Mouse (Mus musculus): ENCODE data around the gene Dmac2. TPM values are rescaled to one million over a fixed set of nuclear protein-coding genes. Genes with fewer than 3 reads are reported as not detected.
A peak's percentile ranks its signal among the peaks of the same experiment; 100 is the strongest.
"Not testable (repeated sequence)": the region's sequence is repeated elsewhere in the genome, so short reads cannot be mapped to it uniquely, and the experiment has no call there.

Dmac2 gene
- 10 to 100 TPM; 57.8 to 63.3 (median 59.6) TPM for total RNA-seq (2022)

DNA sequence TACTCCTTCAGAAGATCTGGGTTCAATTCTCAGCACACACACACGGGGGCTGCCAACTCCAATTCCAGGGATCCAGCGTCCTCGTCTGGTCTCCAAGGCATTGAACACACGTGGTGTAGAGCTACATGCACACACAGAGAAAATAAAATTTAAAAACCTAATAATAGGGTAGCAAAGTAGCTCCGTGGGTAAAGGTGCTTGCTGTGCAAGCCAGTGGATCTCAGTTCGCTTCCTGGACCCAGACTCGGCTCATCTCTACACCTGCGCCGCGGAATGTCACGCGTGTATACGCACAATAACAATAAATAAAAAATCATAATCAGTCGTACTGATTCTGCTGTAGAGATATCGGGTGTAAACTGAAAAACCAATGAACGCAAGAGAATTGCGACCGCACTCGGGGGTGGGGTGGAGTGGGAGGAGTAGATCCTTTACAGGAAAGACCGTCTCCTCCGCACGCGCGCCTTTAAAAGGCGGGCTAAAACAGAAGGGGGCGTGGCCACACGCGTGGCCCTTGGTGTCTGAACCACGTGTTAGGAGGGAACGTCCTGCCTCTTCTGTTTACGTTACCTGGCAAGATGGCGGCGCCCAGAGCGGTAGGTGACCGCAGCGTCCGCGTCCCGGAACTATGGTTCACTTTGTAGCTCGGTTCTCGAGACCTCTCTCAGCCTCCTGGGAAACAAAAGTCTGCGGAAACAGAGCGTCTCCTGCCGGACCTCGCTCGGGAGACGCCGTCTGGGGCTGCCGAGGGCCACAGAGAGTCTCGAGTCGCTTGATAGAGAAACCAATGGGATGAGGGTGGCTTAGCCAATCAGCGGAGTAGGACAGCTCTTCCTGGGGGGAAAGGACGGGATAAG lies at the start of gene Dmac2:
Gene Dmac2, plus strand, starts transcription at position 550 of the 857 bp plus-strand sequence.
- DNase-seq (ENCODE audit: low spot score), result peak; percentile 93

DNA sequence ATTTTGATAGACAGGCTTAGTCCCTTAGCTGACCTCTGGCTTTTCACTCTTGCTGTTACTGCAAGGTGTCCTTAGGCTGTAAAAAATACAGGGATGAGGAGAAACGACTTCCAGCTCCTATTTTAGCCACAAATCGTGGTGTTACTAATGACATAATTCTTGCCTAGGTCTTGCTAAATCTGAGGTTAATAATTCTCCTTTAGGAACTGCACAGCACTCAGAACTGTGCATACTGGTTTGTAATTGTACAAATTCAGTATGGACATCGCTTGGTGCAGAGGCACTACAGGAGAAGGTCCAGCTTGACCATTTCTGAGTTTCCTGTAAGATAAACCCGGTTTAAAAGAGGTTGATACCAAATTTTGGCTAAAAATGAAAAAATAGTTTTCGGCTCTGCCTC lies 45.4 kb upstream of the Dmac2 start:
- not testable (repeated sequence) for DNase-seq (ENCODE audit: low spot score)

DNA sequence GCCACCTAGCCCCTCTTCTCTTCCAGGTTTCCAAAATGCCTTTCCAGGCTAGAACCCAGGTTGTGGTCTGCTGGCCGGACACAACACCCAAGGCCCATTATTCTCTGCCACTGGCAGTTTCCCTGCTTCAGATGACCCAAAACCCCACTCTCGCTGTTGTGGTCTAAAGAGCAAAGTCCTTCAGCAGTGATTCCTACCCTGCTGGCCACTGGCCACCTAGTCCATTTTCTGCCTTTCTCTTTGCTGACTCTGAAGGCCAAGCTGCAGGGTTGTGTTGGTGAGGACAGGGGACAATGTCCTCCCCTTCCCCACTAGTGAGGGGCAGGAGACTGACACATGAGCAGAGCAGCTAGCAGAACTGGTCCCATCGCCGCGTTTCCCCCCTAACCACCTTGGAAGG lies 44.1 kb upstream of the Dmac2 start:
- no peak for DNase-seq (ENCODE audit: low spot score)

DNA sequence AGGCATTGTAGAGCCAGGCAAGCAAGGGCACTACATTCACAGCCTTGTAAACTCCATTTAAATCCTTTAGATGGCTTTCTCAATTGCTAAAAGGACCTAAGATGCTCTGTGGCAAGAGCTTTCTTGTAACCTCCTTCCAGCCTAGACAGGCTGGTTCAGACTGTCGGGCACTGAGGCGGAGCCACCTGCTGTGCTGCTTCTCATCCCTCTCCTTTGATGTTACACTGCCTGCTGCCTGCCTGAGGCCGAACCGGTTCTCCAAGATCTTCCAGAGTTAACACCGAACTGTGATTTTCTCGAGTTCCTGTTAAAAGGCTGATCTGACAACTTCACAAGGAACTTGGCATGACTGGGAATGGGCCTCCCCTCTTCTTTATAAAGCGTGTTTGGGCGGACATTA lies 43.3 kb upstream of the Dmac2 start:
- DNase-seq (ENCODE audit: low spot score), result no peak

DNA sequence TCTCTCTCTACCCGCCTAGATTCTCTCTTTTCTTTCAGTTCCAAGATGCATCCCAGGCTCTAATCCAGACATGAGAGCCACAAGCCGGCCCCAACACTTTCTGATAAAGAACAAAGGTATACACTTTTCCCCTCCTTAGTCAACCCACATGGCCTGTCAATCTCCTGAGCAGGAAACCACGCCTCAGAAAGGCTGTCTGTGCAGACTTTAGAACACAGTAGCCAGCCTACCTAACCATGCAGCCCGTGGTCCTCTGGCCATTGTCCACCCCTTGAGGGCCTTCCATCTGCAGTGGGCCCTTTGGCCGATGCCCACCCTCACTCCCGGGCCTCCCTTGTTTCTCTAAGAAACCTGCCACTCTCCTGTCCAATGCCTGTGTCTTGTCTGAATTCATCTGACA lies 42.9 kb upstream of the Dmac2 start:
- DNase-seq (ENCODE audit: low spot score), result not testable (repeated sequence)

DNA sequence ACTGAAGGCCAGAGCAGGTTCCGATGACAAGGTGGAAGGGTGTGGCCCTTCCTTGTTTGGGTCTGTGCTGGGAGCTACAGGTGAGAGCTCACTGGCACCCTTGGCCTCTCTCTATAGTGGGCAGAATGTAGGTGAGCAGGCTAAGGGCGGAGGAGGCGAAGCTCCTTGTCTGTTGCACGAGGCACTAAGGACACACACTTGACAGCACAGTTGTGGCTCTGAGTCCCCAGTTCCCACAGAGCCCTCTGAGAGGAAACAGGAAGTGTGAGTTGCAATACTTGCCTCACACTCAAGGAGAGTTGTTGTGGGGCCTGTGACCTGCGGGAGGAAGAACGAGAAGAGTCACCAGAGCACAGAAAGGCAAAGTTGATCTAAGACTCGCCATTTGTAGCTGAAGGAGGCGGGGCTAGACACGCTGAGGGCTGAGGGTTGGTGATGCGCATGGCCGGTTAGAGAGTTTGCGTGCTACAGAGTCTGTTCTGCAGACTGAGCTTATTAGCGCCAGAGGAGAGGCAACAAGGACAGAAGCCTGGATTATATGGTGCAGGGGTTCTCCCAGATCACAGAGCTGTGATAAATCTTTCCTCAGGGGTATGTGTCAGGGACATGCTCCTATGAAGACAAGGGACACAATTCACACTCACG lies 42.3 kb upstream of the Dmac2 start:
- not testable (repeated sequence) for DNase-seq (ENCODE audit: low spot score)

DNA sequence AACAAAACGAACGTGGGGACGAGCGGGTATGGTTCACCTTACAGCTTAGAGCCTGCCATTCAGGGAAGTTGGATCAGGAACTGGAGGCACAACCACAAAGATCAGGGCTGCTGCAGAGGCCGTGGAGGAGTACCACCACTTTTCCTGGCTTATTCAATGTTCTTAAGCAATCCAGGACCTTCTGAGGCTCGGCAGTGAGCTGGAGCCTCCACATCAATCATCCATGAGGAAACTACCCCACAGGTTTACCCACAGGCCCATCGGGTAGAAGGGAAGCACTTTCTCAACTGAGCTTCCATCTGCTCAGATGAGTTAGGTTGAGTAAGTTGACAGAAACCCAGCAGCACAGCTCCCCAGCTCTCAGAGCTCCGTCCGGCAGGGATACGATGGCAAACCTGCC lies 39.8 kb upstream of the Dmac2 start:
- no peak for DNase-seq (ENCODE audit: low spot score)

DNA sequence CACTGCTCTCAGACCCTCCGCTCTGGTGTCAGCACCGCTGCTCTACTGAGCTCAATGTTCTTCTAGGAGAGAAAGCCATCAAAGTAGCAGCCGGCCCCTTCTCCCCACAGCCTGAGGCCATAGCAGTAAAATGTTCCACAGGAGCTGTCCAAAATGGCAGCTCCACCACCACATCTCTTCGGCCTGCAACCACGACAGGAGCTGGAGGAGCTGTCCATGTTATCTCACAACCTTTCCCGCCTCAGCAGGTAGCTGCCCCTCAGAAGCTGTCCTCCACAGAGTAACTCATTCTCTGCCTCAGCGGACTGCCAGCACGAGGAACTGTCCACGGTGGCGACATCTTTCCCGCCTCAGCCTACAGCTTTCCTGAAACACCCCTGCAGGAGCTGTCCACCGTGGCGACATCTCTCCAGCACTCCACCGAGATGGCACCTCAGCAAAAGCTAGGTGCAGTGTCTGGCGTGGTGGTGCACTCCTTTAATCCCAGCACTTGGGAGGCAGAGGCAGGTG lies 36.9 kb upstream of the Dmac2 start:
- no peak for DNase-seq (ENCODE audit: low spot score)

DNA sequence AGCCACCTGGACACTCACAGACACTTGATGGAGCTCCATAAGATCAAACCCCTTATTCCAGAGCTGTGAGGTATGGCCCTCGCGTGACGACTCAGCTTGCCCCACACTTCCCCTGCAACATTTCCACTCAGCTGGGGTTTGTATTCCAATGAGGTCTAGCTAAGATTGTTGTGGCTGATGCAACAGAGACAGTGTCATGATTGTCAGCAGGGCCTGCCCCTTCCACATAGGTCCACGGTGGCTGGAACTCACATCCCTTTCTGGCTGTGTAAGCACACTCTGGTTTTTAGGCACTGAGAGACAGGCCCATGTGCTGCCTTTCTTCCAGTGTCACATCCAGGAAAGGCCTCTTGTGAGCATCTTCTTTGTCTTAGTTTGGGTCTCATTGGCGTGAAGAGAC lies 34.6 kb upstream of the Dmac2 start:
- DNase-seq (ENCODE audit: low spot score), result no peak

DNA sequence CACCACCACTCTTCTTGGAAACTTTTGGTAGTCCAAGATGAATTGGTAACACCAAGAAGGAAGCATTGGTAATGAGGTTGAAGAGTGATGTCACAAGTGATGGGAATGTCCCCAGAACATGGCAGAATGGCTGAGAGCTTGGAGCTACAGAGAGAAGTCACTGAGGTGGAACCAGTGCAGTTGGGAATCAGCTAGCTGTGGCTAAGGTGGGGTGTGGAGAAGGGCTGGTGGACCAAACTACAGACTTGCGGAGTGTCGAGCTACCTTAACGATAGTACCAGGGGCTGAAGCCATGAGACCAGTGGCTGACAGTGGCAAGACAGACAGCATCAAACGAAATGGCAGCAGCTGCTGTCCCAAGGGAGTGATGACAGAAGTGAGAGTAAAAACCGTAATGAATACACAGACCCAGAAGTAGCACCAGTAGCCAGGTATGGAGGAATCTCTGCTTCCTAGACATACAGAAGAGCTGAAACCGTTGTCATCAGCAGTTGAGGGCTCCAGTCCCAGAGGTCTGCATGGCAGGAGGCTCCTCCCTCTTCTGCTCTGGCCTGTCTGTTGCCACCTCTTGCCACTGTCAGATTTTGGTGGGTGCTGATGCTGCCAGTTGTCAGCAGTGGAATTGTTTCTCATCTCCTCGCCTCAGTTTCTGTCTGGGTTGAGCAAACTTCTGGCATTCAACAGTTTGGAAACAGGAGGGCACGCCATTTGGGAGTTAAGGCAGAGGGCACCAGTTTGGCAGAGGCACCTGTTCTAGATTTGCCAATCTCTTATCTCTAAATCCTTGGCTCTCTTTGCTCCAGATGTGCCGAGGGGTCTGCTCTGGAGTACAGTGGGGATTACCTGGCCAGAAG lies 33.6 kb upstream of the Dmac2 start:
- no peak for DNase-seq (ENCODE audit: low spot score)

DNA sequence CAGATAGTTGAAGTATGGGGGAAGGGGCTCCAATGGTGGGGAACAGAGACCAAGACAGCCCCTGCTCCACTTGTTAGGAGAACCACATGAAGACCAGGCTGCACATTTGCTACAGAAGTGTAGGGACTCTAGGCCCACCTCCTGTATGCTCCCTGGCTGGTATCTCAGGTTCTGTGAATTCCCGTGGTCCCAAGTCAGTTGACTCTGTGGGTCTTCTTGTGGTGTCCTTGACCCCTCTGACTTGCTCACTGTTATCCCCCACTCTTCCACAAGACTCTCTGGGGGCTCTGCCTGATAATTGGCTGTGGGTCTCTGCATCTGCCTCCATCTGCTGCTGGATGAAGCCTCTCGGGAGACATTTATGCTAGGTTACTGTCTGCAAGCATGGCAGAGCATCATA lies 28.0 kb upstream of the Dmac2 start:
- DNase-seq (ENCODE audit: low spot score), result no peak

DNA sequence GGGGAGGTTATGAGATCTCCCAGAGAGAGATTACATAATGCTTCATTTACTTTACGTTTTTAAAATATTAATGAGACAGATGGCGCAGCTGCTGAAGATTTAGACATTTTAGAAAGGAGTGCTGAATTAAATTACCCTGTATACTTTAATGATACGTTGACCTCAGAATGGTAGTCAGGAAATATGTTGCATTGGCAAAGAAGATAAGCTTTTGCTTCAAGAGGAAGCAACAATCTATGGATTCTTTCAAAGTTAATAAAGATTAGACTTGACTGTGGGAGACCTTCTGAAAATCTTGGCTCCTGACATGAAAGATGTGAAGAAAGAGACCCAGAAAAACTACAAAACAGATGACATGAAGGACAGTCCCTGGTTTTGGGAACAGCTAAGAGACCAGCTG lies 25.4 kb upstream of the Dmac2 start:
- no peak for DNase-seq (ENCODE audit: low spot score)

DNA sequence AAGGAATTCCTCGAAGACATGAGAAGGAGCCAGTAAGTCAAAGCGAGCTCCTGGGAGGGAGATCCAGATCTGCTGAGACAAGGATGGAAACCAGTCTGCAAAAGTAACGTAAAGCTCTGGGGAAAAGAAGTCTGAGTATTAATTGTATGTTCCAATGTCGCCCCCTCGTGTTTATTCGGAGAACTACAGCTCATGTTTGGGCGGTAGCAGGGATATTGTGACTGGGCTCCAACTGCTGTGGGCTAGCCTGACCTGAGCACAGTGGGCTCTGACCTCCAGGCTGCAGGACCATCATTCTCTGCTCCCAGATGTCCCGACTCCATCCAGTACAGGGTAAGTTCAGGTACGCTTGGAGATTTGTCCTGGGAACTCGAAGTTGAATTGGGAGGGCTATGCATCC lies 19.6 kb upstream of the Dmac2 start:
- peak; percentile 79 for DNase-seq (ENCODE audit: low spot score)

DNA sequence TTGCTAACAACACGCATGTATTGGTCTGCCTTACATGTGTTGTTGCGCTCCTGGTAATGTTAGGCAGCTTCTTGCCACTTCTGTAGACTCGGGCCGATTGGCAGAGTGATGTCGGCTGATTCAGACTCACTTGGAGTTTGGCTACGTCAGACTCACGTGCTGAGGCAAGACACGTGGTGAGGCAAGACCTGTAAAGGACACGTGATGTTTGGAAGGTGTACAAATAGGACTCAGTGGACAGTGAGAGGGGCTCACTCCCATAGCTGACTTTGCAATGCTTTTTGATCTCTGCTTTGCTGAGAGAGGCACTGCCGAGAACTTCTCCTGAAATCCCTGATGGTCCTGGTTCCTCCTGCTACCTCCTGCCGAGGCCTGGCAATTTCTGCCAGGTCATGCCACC lies 18.5 kb upstream of the Dmac2 start:
- DNase-seq (ENCODE audit: low spot score), result no peak

DNA sequence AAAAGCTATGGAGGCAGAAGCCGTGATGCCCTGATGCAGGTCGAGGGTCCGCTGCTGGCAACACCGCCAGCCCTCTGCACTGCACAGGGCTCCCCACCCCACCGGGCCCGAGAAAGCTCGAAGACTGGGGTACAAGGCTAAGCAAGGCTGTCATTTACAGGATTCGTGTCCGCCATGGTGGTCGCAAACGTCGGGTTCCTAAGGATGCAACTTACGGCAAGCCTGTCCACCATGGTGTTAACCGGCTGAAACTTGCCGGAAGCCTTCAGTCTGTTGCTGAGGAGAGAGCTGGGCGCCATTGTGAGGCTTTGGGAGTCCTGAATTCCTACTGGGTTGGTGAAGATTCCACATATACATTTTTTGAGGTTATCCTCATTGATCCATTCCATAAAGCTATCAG lies 17.9 kb upstream of the Dmac2 start:
- no peak for DNase-seq (ENCODE audit: low spot score)

DNA sequence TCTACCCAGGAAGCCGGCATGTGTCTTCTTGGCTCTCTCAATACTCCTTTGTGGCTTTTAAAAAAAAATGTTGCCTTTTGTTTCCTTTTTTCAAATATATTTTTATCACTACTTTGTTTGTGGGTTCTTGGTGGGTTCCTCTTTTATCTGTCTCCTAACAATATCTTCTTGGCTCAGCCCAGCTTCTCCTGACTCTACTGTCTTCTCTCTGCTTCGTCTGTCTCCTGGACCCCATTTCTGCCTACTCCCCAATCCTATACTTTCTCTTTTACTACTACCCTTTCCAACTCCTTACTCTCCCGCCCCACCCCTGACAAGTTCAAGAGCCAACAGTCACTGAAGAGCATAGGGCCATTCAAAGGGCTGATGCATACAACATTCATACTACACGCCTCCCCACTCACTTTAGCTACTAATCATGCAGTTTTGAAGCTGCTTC lies 12.6 kb upstream of the Dmac2 start:
- no peak for DNase-seq (ENCODE audit: low spot score)

DNA sequence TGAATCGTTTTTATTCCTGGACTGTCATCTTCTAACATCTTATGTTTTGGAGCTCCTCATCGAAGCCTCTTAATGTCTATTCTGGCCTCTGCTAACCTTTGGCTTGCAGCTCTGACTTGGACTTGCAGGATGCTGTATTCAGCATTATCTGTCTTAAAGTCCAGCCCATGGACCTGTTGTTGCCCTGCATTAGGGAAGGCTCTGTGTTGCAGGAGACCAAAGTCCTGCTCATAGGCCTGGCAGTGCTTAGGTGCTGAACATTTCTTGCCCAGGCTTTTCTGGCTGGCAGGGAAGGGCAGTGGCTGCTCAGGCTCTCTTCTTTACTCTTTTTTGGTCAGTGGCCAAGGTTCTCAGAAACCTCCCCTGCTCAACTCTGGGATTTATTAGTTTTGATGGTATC lies 12.0 kb upstream of the Dmac2 start:
- no peak for DNase-seq (ENCODE audit: low spot score)

DNA sequence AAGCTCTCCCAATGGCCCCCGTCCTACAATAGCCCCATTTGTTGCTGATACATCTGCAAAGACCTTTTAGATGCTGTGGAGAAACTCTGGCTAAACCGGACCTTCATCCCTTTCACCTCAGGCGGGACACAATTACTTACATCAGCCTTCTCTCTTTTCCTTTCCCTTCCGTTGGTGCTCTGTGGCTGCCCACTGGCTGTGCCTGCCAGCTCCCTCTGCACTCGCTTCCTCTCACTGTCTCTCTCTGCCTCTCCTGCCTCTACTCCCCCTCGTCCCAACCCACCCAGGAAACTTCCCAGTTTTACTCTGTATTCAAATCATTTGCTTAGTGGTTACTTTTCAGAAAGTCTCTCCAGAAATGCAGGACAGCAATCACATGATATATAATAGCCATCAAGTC lies 9.2 kb upstream of the Dmac2 start:
- DNase-seq (ENCODE audit: low spot score), result no peak

DNA sequence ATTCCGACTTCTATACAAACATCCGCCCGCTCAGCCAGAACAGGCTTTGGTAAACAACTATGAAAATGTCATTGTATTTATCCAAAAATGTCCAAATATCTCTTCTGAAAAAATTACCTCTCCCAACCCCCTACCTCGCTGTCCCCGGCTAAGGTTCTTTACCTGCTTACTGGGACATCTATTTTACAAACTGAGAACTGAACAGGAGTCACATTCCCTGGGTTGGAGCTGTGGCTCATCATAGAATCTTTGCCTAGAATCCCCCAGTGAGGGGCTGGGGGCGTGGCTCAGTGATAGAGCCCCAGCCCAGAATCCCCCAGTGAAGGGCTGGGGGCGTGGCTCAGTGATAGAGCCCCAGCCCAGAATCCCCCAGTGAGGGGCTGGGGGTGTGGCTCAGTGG lies 7.7 kb upstream of the Dmac2 start:
- no peak for DNase-seq (ENCODE audit: low spot score)

DNA sequence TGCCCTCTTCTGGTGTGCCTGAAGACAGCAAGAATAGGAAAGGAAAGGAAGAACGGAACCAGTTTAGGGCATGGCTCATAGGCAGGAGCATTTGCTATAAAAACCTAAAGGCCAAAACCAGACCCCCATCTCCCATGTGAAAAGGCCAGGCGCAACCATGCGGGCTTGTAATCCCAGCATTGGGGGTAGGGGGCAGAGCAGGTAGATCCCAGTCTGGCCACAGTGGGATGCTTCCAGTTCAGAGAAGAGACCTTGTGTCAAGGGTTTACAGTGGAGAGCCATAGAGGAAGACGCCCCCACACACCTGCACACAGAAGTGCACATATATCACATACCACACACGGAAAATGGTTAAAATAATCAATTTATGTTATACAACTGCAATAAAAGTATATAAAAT lies 5.1 kb upstream of the Dmac2 start:
- no peak for DNase-seq (ENCODE audit: low spot score)

DNA sequence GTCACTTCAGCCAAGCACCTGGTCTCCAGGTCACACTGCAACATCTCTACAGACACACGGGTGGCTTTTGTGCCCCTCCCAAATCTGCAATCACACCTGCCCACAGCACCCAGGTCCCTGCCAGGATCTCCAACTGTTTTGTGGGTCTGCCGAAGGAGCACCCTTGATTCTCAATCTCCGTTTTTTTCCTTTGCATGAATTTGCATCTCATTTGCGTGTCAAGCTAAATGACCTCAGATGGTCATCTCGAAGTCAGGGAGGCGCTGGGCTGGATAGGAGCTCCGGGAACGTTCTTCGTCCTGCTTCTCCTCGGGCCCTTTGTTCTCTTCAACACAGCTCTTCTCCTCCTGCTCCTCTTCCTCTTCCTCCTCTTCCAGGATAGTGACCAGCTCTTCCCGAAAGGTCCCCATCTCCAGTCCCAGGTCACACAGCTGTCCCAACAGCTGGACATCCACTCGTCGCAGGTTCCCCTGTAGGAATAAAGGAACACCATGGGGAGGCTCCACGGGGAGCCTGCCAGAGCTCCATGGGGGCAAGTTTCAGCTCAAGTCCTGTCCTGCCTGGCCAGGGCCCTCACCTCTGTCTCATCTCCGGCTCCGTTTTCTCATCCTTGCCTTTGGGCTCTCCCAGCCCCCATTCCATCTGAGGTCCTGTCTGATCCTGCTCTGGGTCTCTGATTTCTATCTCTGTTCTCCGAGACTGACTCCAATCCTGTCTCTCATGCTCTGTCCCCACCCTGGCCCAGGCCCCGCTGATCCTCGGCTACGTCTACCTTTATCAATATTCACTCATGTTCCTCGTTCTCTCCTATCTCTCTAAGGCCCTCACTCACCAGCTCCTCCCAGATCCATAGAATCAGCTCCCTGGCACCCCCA lies 4.1 kb upstream of the Dmac2 start:
- DNase-seq (ENCODE audit: low spot score), result no peak

Data from heart, adult 8-10 months (tissue).